Mouse (Mus musculus) embryonic facial prominence, embryonic 10.5 days (tissue): ENCODE results near the gene Josd1. TPM values are rescaled to one million over a fixed set of nuclear protein-coding genes. Genes with fewer than 3 reads are reported as not detected.
A peak's percentile ranks its signal among the peaks of the same experiment; 100 is the strongest.

ENCODE experiments used
- DNase-seq: peaks from one replicate; pipeline ENCODE4 v3.0.0-alpha.2; 2017; ENCODE audit warnings: low spot score
- H3K27ac ChIP-seq: fragments of 300-500 bp; sonication (generic); replicated peaks from 2 replicates; pipeline ENCODE4 v1.5.1; 2016; ENCODE audit warnings: mild to moderate bottlenecking
- H3K27me3 ChIP-seq: fragments of 300-500 bp; sonication (generic); replicated peaks from 2 replicates; pipeline ENCODE4 v1.6.1; 2016; ENCODE audit warnings: low read depth, mild to moderate bottlenecking; ENCODE audit not compliant: poor library complexity, severe bottlenecking
- H3K36me3 ChIP-seq: fragments of 300-500 bp; sonication (generic); replicated peaks from 2 replicates; pipeline ENCODE4 v1.6.1; 2016; ENCODE audit warnings: mild to moderate bottlenecking, moderate library complexity
- H3K4me1 ChIP-seq: fragments of 300-500 bp; sonication (generic); 2 replicates; pipeline ENCODE4 v1.6.1; 2016
- H3K4me3 ChIP-seq: fragments of 300-500 bp; sonication (generic); 2 replicates; pipeline ENCODE4 v1.5.1; 2016; ENCODE audit warnings: mild to moderate bottlenecking, moderate library complexity
- H3K9me3 ChIP-seq: fragments of 300-500 bp; sonication (generic); 2 replicates; pipeline ENCODE4 v1.6.1; 2016; ENCODE audit warnings: mild to moderate bottlenecking
- WGBS: fragments of 180-500 bp; shearing (Covaris S2); methylation state at CpG from one replicate; pipeline ENCODE4 v1.1.7; 2016; 5-methylcytosine and 5-hydroxymethylcytosine counted together
- polyA plus RNA-seq: library from polyadenylated mRNA; unstranded; fragments of >200 nt; fragmentation: Nextera tagmentation; extraction: Ambion mirVana; gene quantifications from 2 replicates; pipeline ENCODE4 v1.2.1, GENCODE M21; 2016

The Josd1 gene
- polyA plus RNA-seq, 1 experiment from 2014 or later: 23.9 TPM

GRCm38 (mm10) chr15:79670972-79671299 is 16.8 kb downstream of the Josd1 start:
- Histone ChIP-seq H3K27me3 (no peaks in the 10 kb centered on the region), H3K27ac (peak overlapping the region; percentile 89), H3K4me3 (peak overlapping the region; percentile 90), H3K36me3 (peaks cover 66% of the 10 kb centered on the region), H3K9me3 (no peaks in the 10 kb centered on the region), H3K4me1 (peaks cover 6% of the 10 kb centered on the region)
- no peak for DNase-seq
- under 1% methylated on average over 37 of the region's 37 CpGs for WGBS

- peak within 1 kb of the TSS; percentile 89 for H3K27ac ChIP-seq
- H3K36me3 ChIP-seq: peaks cover 66% of the 10 kb centered on the region
Observed at GRCm38 (mm10) chr15:79670249-79670971, 17.3 kb downstream of the Josd1 start, which contains the start of gene Tomm22. Gene Tomm22, plus strand, starts transcription at chr15:79670861.

GRCm38 (mm10) chr15:79669195-79669594 is 18.5 kb downstream of the Josd1 start:
- H3K9me3 ChIP-seq: no peaks in the 10 kb centered on the region
- DNase-seq: no peak
- no peak overlapping the region for H3K4me3 ChIP-seq
- no peaks in the 10 kb centered on the region for H3K27me3 ChIP-seq
- WGBS: 74% methylated on average over 10 of the region's 10 CpGs
- no peak overlapping the region for H3K27ac ChIP-seq
- H3K36me3 ChIP-seq: peaks cover 57% of the 10 kb centered on the region
- peaks cover 6% of the 10 kb centered on the region for H3K4me1 ChIP-seq

More at GRCm38 (mm10) chr15:79670249-79670971, 17.3 kb downstream of the Josd1 start, which contains the start of gene Tomm22:
- 20% methylated on average over 33 of the region's 33 CpGs for WGBS
- Histone ChIP-seq H3K4me3 (peak within 1 kb of the TSS; percentile 90), H3K4me1 (peaks cover 6% of the 10 kb centered on the region), H3K27me3 (no peaks in the 10 kb centered on the region), H3K9me3 (no peaks in the 10 kb centered on the region)
- DNase-seq: peak; percentile 93

- no peaks in the 10 kb centered on the region for H3K27me3 ChIP-seq
- peaks cover 4% of the 10 kb centered on the region for H3K4me1 ChIP-seq
- H3K9me3 ChIP-seq: 0 out of 2 replicates have a peak, but pooled peaks cover 6% of the 10 kb centered on the region
- H3K27ac ChIP-seq: no peak overlapping the region
- WGBS: 93% methylated on average over 8 of the region's 8 CpGs
- peaks cover 64% of the 10 kb centered on the region for H3K36me3 ChIP-seq
- no peak overlapping the region for H3K4me3 ChIP-seq
- DNase-seq: no peak
Observed at GRCm38 (mm10) chr15:79664666-79665065, 23.1 kb downstream of the Josd1 start.

- Histone ChIP-seq H3K36me3 (peaks cover 50% of the 10 kb centered on the region), H3K4me3 (no peak overlapping the region), H3K4me1 (peaks cover 11% of the 10 kb centered on the region), H3K9me3 (0 out of 2 replicates have a peak, but pooled peaks cover 6% of the 10 kb centered on the region), H3K27me3 (no peaks in the 10 kb centered on the region), H3K27ac (no peak overlapping the region)
- 70% methylated on average over 4 of the region's 4 CpGs for WGBS
- DNase-seq: peak; percentile 55
Observed at GRCm38 (mm10) chr15:79661852-79662251, 25.9 kb downstream of the Josd1 start.

- peak within 1 kb of the TSS; percentile 82 for H3K4me3 ChIP-seq
- DNase-seq: peak; percentile 97
- WGBS: under 1% methylated on average over 55 of the region's 55 CpGs
- peaks cover 11% of the 10 kb centered on the region for H3K4me1 ChIP-seq
- 0 out of 2 replicates have a peak, but pooled peaks cover 6% of the 10 kb centered on the region for H3K9me3 ChIP-seq
- peaks cover 29% of the 10 kb centered on the region for H3K36me3 ChIP-seq
- peak within 1 kb of the TSS; percentile 94 for H3K27ac ChIP-seq
- H3K27me3 ChIP-seq: no peaks in the 10 kb centered on the region
Observed at GRCm38 (mm10) chr15:79658531-79659375, 29.0 kb downstream of the Josd1 start, which contains the start of the genes Fam227a and Cby1. Gene Fam227a, minus strand, starts transcription at chr15:79658956. Gene Cby1, plus strand, starts transcription at chr15:79659199.

- H3K4me3 ChIP-seq: peak overlapping the region; percentile 82
- peak; percentile 85 for DNase-seq
- H3K9me3 ChIP-seq: 0 out of 2 replicates have a peak, but pooled peaks cover 6% of the 10 kb centered on the region
- peaks cover 22% of the 10 kb centered on the region for H3K36me3 ChIP-seq
- peaks cover 11% of the 10 kb centered on the region for H3K4me1 ChIP-seq
- 4% methylated on average over 16 of the region's 16 CpGs for WGBS
- peak overlapping the region; percentile 94 for H3K27ac ChIP-seq
- H3K27me3 ChIP-seq: no peaks in the 10 kb centered on the region
Observed at GRCm38 (mm10) chr15:79657837-79658530, 29.7 kb downstream of the Josd1 start.

- Histone ChIP-seq H3K36me3 (peaks cover 7% of the 10 kb centered on the region), H3K27ac (no peak overlapping the region), H3K9me3 (peaks cover 1% of the 10 kb centered on the region; the same call in 1 of the 2 replicates), H3K4me1 (peaks cover 11% of the 10 kb centered on the region), H3K27me3 (no peaks in the 10 kb centered on the region), H3K4me3 (no peak overlapping the region)
- 94% methylated on average over 14 of the region's 14 CpGs for WGBS
- no peak for DNase-seq
Observed at GRCm38 (mm10) chr15:79656451-79656850, 31.3 kb downstream of the Josd1 start.

- WGBS: 81% methylated on average over 4 of the region's 4 CpGs
- no peak overlapping the region for H3K4me3 ChIP-seq
- no peak for DNase-seq
- H3K9me3 ChIP-seq: no peaks in the 10 kb centered on the region; the same call in 1 of the 2 replicates
- no peaks in the 10 kb centered on the region for H3K4me1 ChIP-seq
- peaks cover 27% of the 10 kb centered on the region for H3K36me3 ChIP-seq
- no peak overlapping the region for H3K27ac ChIP-seq
- no peaks in the 10 kb centered on the region for H3K27me3 ChIP-seq
Observed at GRCm38 (mm10) chr15:79651481-79651880, 36.2 kb downstream of the Josd1 start.

GRCm38 (mm10) chr15:79650569-79650968 is 37.1 kb downstream of the Josd1 start:
- no peak overlapping the region for H3K4me3 ChIP-seq
- DNase-seq: peak; percentile 53
- no peaks in the 10 kb centered on the region; the same call in 1 of the 2 replicates for H3K9me3 ChIP-seq
- peaks cover 27% of the 10 kb centered on the region for H3K36me3 ChIP-seq
- H3K27me3 ChIP-seq: no peaks in the 10 kb centered on the region
- H3K4me1 ChIP-seq: no peaks in the 10 kb centered on the region
- H3K27ac ChIP-seq: no peak overlapping the region

- peaks cover 31% of the 10 kb centered on the region for H3K36me3 ChIP-seq
- 88% methylated on average over 12 of the region's 12 CpGs for WGBS
- H3K4me3 ChIP-seq: no peak overlapping the region
- H3K4me1 ChIP-seq: no peaks in the 10 kb centered on the region
- H3K9me3 ChIP-seq: no peaks in the 10 kb centered on the region; the same call in 1 of the 2 replicates
- DNase-seq: no peak
- no peak overlapping the region for H3K27ac ChIP-seq
- H3K27me3 ChIP-seq: no peaks in the 10 kb centered on the region
Observed at GRCm38 (mm10) chr15:79648130-79648529, 39.6 kb downstream of the Josd1 start.

GRCm38 (mm10) chr15:79645483-79645882 is 42.2 kb downstream of the Josd1 start:
- Histone ChIP-seq H3K27ac (no peak overlapping the region), H3K9me3 (no peaks in the 10 kb centered on the region), H3K27me3 (no peaks in the 10 kb centered on the region), H3K36me3 (peaks cover 46% of the 10 kb centered on the region), H3K4me3 (no peak overlapping the region), H3K4me1 (no peaks in the 10 kb centered on the region)
- WGBS: 82% methylated on average over 2 of the region's 2 CpGs
- DNase-seq: no peak
